Mouse (Mus musculus) left cerebral cortex, adult 11 months (tissue): ENCODE results near the gene Mllt3.

Experiments used
- DNase-seq: peaks from one replicate; pipeline ENCODE4 v3.0.0; 2022; ENCODE audit warnings: low spot score

The Mllt3 gene

DNA sequence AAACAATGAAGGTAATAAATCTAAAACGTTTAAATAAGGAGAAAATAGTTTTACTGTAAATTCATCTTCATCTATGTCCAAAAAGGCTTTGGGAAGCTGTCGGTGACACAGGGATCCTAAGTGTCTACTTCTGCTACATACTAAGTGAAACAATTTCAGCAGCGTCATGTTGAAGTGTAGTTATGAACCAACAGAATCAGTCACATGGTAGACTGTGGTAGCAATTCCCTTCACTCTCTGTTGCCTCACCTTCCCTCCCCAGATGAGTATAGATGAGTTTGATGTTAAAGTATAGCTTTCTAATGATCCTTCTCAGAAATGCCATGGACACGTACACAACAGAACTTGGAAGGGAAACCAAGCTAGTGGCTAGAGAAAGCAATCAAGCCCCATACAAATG, 79.9 kb downstream of the Mllt3 start:
- DNase-seq, result no peak

DNA sequence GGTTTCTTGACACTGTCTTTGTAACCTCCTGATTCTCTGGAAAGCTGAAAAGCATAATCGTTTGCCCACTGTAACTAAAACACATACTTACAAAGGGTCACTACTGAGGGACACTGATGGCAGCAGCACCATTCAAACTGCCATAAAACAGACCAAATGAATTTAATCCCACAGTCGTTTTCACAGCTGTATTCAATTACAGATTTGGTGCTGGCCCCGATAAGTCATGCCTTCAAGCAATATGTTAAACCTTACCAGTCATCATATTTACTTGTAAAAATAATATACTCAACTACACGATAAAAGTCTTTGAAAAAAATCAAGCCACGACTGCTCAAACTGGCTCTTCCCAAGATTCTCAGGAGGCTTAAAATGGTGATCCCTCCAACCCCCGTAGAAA, 83.7 kb downstream of the Mllt3 start:
- DNase-seq, result no peak

DNA sequence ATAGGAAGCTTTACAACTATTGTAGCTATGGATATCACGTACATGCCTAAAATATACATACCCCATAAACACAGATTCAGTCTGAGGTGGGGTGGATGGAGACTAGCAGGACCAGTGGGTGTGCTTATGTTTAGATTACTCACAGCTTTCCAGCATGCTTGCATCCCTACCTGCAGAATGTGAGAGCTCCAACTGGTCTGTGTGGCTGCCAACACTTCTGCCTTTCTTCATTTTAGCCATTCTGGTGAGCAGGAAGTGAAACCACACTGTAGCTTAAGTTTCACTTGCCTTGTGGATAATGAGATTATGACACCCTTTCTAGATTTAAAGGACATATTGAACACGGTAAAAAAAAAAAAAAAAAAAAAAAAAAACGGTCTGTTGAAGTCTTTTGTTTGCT, 88.8 kb downstream of the Mllt3 start:
- DNase-seq, result no peak

DNA sequence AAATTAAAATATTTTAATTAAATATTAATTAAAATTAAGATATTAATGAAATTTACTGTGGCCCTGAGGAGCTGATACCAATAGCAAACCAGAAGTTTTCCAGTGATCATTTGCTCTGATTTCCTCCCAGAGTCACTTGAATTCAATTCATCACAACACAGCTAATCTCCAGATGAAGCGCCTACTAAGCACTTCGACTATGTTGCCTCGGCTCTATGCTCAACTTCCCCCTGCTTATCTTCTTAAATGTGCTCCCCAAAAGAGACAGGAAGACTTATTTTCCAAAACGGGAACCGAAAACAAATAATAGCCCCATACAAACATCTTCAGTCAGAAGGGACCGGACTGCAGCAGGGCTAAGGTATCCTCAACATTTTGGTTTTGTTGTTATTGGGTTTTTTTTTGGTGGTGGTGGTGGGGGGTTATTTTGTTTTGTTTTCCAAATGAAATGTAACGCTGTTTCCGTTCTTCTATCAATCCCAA, 90.2 kb downstream of the Mllt3 start:
- no peak for DNase-seq

DNA sequence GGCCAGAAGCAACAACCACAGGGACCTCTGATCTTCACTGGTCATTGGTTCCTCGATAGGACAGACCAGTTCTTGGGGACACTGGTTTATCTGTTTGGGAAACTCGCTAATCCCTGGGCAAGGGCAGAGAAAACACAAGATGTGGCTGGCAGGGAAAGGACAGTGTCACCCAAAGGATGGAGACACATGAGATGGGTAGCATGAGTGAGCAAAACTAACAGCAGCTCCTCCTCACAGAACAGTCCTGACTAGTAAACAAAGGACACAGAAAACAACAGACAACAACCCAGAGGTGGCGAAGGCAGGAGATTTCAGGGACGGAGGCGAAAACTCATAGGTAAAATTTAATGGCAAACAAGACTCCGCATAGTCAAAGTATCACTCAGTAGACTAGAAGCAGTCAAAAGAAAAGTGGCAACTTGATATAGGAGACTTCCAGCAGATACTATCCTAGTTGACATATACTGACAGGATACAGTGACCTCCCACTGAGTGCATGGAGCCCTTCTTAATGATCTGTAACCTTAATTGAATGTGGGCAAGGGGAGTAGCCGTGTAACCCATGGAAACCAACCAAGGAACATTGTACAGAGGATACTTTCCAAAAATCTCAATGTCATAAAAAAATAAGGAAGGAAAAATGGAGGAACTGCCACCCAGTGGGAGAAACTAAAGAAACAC, 93.5 kb downstream of the Mllt3 start:
- no peak for DNase-seq

DNA sequence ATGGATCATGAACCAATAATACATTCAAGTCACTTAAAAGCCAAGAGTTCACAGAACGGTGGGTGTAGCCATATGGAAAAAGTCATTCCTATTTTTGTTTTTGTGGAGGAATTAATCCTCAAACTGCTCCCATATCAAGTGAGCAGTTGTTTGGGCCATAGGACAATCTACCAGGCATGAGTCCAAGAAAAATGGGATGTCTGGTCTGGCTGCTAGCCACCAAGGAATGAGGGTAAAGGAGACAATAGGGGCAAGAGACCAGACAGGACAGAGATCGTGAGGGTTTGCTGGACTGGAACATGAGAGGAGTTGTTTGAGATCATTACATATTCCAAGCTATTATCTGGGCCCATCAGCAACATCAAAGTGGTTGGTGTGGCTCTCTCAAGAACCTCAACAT, 96.8 kb downstream of the Mllt3 start:
- no peak for DNase-seq

DNA sequence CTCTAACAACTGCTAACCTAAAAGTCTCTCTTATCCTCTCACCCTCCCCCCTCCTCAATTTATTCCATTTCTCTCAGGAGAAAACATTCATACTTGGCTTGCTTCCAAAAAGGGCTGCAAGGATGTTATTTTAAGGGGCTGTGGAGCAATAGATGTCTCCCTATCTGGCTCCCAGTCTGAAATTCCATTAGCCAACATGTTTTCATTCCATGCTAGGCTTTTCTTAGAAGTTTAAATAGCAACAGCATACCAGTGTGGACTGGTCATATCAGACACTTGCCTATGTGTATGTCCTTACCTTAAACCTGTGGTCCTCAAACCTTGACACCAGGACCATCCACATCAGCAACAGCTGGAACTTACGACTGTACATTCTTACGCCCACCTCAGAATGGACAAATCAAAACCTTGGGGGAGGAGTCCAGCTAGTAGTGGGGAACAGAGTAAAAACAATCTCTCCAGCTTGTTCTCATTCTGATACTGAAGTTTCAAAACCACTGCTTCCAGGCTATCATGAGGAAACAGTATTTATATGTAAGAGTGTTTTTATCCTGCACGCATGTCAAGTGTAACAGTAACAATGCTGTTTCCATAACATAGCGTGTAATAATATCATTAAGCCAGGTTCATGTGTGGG, 99.3 kb downstream of the Mllt3 start:
- no peak for DNase-seq

DNA sequence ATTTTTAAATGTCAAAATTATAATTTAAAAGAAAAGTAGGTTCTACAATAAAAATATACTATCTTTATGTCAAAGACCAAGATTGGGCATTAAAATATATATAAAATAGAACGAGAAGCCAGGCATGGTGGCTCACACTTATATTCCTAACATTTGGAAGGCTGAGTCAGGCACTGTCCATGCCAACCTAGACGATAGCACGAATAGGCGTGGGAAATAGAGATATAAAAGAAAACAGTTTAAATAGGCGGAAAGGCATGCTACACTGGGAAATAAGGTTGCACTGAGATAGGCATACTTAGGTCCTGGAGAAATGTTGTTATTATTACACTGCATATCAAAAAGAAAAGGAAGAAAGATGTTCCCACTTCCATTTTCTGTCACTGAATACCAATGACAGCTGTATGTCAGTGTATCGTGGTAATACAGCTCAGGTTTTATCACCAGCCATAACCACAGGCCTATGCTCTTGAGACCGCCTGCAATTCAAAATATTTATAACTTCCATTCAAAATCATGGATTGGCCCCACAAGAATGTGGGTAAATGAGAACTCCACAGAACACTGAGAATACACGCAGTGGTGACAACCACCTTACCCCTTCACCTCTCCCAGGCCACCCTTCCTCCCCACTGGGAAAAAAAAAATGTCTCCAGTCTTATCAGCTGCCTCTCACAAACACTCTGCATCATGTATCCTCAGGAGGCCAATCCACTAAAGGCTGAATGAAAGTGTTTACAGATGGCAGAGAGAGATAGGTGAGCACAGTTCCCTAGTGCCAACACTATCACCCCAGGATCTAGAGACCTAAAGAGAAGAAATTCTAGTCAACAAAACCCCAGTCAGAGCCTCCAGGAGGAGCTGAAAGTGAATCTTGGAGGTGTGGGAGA, 102.6 kb downstream of the Mllt3 start:
- DNase-seq, result no peak

DNA sequence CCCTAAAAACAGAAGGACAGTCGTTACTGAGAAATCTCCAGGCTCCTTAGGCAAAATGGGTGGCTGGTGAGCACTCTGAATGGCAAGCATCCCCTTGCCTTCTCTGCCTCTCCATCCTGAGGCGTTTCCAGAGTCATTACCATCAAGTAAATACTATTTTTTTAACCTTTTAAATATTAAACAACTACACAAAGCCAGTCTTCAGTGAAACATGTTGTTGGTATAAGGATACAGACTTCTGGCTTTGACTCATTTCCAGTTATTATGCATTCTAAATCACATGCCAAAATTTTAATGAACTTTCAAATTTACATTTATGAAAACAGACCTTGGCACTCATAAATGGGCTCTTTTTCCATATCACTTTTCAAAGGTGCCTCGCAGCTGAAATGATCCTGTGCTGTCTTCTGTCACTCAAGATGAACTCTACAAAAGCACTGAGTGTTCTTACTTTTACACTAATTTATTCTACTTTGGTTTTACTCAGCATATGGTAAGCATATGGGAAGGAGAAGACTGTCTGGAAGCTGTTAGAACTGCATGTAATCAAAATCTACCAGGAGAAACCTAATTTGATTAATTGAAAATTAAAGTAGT, 104.5 kb downstream of the Mllt3 start:
- no peak for DNase-seq

DNA sequence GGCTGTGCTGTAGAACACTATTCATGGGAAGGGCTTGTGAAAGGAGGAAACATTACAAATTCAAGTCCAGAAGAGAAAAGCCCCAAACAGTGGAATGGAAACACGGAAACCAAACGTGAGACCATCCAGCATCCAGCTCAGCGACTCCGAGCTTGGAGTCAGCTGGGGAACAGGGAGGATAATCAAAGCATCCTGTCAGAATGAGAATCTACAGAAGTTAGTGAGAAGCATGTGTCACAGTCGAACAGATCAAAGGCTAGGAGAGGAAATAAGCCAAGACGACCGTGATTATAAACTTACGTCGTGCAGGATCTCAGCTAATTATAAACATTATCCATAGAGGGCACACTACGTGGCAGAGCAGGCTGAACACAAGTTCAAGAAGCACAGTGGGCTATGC, 105.8 kb downstream of the Mllt3 start:
- DNase-seq, result no peak

DNA sequence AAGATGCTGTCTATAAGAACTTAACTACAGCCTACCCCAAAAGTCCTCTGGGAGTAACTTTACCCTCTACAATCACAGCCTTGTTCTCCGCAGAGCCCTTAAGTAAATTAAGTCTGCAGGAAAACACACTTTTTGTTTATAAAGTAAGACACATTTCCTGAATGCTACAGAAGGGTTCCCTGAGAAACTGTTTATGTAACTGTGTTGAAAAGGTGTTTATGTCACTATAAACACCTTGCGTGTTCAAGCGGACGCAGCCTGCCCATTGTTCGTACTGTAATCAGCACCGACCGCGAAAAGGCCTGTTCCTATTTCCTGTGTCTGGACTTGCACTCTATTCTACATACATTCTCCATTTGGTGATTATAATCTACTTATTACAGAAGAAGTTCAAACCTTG, 112.5 kb downstream of the Mllt3 start:
- no peak for DNase-seq

DNA sequence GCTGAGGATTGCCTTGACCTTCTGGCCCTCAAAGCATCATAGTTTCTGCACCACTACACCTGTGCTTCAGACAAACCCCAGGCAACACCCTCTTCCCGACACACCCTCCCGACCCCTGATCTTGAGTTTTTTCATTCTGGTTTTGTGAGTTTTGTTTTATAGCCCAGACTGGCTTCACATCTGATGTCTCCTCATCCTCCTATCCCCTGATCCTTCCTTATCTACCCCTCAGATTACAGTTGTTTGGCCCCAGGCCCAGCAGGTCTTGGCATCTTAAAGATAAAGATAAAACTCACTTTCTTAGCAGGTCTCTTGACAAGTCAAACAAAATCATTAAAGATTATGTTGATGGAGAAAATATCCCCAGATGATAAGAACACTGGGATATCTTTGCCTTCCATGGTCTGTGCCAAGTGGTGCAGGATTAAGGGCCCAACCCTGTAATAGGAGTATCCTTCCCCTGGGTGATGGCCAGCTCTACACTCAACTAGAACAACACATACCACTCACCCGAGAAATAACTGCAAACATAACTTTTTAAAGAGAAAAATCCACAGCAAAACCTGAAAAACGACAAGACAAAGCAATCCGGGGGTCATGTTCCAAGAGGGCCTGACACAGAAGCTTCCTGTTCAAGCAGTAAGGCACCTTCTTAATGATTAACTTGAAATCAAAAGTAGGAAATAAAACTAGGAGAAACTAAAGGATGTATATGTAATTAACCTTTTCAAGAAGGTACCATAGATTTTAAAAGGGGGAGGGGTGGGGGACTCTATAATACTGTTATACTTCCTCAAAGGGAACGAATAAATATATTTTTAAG, 121.8 kb downstream of the Mllt3 start:
- no peak for DNase-seq

DNA sequence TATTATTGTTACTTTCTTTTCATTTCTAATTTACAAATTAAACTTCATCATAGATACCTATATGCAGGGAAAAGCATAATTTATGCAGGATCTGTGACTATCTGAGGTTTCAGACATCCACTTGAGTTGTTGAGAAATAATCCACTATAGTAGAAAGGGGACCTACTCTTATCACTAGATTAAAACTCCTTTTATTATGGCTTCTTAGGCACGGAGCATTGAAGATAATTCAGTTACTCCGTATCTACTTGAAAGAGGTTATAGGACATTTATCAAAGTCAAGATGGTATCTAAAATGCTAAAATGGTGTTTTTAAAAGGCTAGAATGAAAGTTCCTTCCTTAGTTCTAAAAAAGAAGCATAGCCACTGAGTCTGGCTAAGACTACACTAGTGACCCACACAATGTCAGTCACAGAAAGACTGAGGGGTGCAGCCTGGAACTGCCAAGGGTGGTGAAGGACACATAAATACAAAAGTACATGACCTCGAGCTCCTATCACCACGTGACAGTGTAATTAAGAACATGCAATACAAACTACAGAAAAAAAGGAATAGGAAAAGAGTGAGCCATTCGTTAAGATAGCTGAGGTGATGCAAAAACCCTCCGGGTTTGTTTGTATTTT, 127.9 kb downstream of the Mllt3 start:
- no peak for DNase-seq

DNA sequence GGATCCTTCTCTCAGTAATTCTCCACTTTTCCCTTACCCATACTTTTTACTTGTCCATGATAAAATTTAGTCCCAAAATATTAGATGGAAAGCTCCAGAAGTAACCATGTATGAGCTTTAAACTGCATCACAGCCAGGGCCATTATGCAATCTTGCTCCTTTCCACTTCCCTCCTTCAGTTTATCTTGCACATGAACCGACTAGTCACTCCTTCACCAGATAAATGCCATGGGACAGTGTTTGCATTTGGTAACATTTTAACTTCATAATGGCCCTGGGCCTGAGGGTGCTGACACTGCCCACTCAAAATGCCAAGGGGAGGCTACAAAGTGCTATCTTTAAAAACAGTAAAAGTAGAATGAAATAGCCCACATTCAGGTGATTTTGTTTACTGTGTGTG, 128.4 kb downstream of the Mllt3 start:
- no peak for DNase-seq

DNA sequence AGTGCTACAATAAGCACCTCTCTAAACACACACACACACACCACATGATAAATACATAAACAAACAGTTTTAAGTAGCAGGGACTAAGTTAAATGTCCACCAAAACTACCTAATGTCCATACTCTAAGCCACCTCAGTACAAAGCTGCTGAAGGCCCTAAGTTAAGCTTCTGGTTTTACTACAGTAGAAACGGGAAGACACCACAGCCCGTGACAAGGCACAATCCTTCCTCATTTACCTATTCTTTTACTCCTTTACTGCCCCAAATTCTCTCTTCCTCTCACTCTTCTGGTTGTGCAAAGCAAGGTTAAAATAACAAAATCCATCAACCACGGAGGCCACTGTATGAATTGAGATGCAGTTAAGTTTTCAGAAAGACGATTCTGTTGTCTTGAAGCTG, 130.6 kb downstream of the Mllt3 start:
- DNase-seq, result no peak

DNA sequence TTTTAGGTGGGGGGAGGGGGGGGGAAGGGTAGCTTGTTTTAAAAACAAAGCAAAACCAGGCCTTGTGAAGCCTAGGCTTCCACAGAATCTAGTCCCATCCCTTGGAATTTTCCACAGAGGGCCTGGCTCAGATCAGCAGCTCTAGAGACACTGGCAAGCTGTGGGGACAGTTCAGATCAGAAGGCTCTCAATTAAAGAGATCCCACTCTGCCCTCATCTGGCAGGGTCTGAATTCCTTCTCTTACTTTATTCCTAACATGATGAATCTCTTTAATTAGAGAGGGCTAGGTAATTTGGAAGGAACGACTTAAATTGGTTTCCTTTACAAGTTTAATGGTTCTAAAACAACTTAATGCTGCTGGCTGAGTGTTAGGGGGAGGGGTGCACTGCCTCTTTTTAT, 132.0 kb downstream of the Mllt3 start:
- no peak for DNase-seq

DNA sequence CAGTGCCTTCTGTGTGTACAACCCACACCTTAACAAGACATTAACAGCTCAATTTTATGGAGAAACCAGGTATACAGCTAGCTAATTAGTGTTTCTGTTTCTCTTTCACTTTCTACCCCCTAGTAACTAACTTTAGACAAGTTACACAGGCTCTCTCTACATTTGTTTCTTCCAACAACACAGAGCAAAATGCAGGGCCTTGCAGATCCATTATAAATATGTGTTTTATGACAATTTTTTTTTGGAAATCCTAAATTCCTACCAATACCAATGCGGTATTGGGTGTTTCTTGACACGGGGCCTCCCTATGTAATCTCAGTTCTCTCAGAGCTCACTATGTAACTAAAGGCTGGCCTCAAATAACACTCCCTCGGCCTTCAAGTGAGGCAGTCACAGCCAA, 139.7 kb downstream of the Mllt3 start:
- no peak for DNase-seq

DNA sequence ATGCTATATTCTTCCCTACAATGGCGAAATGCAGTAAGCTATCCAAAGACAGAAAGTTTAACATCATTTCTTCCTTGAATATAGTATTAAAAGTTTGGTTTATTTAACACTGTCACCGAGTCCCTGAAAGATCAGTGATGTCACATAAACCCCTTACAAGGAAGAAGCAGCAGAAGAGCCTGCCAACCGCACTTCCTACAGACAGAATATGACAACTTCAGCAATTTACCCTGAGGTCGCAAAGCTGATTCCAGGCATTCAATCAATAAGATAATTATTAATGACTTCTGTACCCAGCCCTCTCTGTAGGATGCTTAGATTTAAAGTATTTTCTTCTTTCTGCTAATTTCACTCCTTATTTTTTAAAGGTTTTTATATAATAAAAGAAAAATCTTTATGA, 140.2 kb downstream of the Mllt3 start:
- no peak for DNase-seq

DNA sequence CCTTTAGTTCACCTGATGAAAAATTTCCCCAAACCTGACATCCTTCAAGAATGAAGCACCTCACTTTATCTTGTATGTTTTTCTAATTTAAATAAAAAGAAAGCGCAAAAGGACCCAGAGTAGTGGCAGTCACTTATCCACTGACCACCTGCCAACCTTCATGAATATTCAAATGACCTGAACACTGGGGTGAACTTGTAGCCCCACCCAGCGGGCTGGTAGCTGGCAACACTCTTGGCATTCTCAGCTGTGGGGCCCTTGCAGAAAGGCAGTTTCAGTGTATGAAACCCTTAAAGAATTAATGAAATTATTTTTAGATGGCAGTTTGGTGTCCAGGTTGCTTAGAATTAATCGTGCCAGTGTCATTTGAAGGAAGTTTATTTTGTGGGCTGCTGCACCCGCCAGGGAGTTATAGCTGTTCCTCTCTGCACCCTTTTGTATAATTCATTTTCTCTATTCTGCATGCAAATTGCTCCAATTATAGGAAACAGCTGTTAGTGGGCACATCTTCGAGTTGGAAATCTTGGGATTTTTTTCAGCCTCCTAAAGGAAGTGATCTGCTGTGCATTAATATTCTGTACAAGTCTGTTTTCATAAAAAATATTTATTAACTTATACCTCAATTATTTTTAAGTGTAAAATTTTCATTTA, 149.8 kb downstream of the Mllt3 start:
- DNase-seq, result peak; percentile 14

DNA sequence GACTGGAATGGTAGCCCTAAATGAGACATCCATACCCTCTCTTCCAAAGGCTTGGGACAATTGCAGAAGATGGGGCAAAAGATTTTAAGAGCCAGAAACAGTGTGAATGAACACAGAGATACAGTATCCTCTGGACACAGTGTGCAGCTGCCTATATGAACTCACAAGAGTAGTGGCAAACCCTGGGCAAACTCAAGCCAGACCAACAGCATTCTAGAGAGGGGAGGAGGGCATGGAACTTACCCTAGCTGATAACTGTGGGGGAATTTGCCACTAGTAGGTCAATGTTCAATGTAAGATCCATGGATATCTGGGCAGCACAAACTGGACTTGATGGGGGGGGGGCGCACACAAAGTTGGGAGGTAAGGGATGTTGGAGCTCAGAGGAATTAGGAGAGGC, 151.2 kb downstream of the Mllt3 start:
- no peak for DNase-seq

DNA sequence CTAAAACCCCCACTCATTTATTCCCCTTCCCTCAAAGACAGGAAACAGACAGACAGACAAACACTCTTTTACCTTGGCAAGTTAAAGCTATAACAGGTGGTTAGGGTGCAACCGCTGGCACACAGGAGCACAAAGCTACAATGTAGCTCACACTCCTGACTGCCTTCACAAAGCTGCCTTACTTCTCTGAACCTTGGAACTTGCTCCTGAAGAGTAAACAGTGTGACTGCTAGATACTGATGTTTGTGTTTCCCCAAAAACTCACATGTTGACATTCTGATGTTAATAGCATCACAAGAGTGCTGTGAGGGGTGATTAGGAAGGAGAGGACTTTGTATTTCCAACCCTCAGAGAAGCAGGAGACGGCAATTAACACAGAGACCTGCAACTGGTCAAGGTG, 151.6 kb downstream of the Mllt3 start:
- no peak for DNase-seq
